Mouse (Mus musculus) adipocyte (in vitro differentiated cells): Measurements from ENCODE around the gene Fam47c.

Experiments
- DNase-seq: peaks from one replicate; pipeline ENCODE4 v3.0.0-alpha.2; 2016; ENCODE audit warnings: low spot score

Fam47c gene

GRCm38 (mm10) chrX:78737463-78737862 lies at the start of gene Fam47c:
TSS of gene Fam47c (plus strand) at chrX:78737763.
- no peak for DNase-seq

- no peak for DNase-seq
Observed at GRCm38 (mm10) chrX:78769408-78769807, 31.8 kb downstream of the Fam47c start.

GRCm38 (mm10) chrX:78777078-78777477 lies 39.5 kb downstream of the Fam47c start:
- DNase-seq = no peak
